ENCODE assay signal across 7 mouse cellular contexts in the genomic region with DNA sequence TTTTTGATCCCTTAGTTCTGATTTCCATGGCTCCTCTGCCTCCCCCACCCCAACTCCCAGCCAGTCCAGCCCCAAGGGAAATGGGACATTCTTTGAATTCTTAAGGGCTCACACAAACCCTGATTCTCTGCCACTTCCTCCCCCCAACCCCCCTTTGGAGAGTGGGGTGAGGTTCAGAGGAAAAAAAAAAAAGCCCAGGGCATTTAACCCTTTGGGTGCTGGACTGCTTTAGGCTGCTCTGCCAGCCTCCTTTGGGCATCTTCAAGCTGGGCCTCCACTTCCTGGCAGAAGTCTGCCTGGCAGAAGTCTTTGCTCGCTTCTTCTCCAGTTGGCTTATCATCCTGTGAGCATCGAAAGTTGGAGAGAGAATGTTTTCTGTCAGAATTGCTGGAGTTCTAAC. TPM values are rescaled to one million over a fixed set of nuclear protein-coding genes. Genes with fewer than 3 reads are reported as not detected.
A peak's percentile ranks its signal among the peaks of the same experiment; 100 is the strongest.
DNase-seq lines count a peak whose midpoint lies in the region; ATAC-seq and TF ChIP-seq lines count a peak whose summit lies in the region.

No protein-coding gene starts in this region.

- H3K4me2 ChIP-seq in kidney, postnatal 0 days (ENCODE audit: low read length), result peak overlapping the region; percentile 19; the same call in 1 of the 2 replicates
- no peak overlapping the region for H3K4me2 ChIP-seq in midbrain, embryonic 15.5 days

- WGBS in heart, embryonic 10.5 days, result 51% methylated on average over 2 of the region's 2 CpGs
- 44% methylated on average over 2 of the region's 2 CpGs for WGBS in kidney, postnatal 0 days
- WGBS in midbrain, embryonic 15.5 days, result 74% methylated on average over 2 of the region's 2 CpGs

- peaks cover 26% of the 10 kb centered on the region for H3K36me3 ChIP-seq in heart, embryonic 10.5 days
- H3K36me3 ChIP-seq in kidney, postnatal 0 days (ENCODE audit: insufficient read depth, low read length), result peaks cover 11% of the 10 kb centered on the region; the same call in 1 of the 2 replicates
- H3K36me3 ChIP-seq in midbrain, embryonic 15.5 days (replicated peaks), result peaks cover 14% of the 10 kb centered on the region

- peak overlapping the region; percentile 77 for H3K27ac ChIP-seq in heart, embryonic 10.5 days
- peak overlapping the region; percentile 77 for H3K27ac ChIP-seq in kidney, postnatal 0 days
- peak overlapping the region; percentile 39; the same call in 1 of the 2 replicates for H3K27ac ChIP-seq in midbrain, embryonic 15.5 days

- H3K4me1 ChIP-seq in heart, embryonic 10.5 days, result peaks cover 90% of the 10 kb centered on the region
- H3K4me1 ChIP-seq in kidney, postnatal 0 days (replicated peaks; ENCODE audit: insufficient read depth, low read length), result peaks cover 86% of the 10 kb centered on the region
- H3K4me1 ChIP-seq in midbrain, embryonic 15.5 days, result peaks cover 89% of the 10 kb centered on the region

- H3K9ac ChIP-seq in kidney, postnatal 0 days (ENCODE audit: low read depth, low read length), result no peak overlapping the region
- H3K9ac ChIP-seq in midbrain, embryonic 15.5 days, result no peak overlapping the region

- H3K27me3 ChIP-seq in heart, embryonic 10.5 days (ENCODE audit: insufficient read depth, poor library complexity, severe bottlenecking), result no peaks in the 10 kb centered on the region
- no peaks in the 10 kb centered on the region for H3K27me3 ChIP-seq in kidney, postnatal 0 days (ENCODE audit: insufficient read depth, low read length)
- H3K27me3 ChIP-seq in midbrain, embryonic 15.5 days (replicated peaks), result no peaks in the 10 kb centered on the region

- ATAC-seq in kidney, postnatal 0 days (replicated peaks; ENCODE audit: low FRiP score, low read depth), result no peak
- no peak for ATAC-seq in midbrain, embryonic 15.5 days (replicated peaks)

- peak; percentile 61 for DNase-seq in CD4-positive, CD25-positive, alpha-beta regulatory T cell, adult 2 months (ENCODE audit: low read depth, low spot score)
- peak; percentile 87 for DNase-seq in ES-CJ7 (ENCODE audit: low read depth, low spot score)
- no peak for DNase-seq in heart, embryonic 10.5 days (ENCODE audit: low spot score)
- peak; percentile 86 for DNase-seq in kidney, postnatal 0 days (ENCODE audit: low spot score)
- no peak for DNase-seq in testis, postnatal 14 days (ENCODE audit: low spot score)
- no peak for DNase-seq in urinary bladder, postnatal 25 days (ENCODE audit: low spot score)

- H3K4me3 ChIP-seq in heart, embryonic 10.5 days, result 0 out of 2 replicates have a peak overlapping the region, but pooled peaks have one; percentile 9
- H3K4me3 ChIP-seq in kidney, postnatal 0 days (replicated peaks; ENCODE audit: low read depth, low read length), result no peak overlapping the region
- no peak overlapping the region for H3K4me3 ChIP-seq in midbrain, embryonic 15.5 days

- no peak for TF ChIP-seq CTCF in kidney, postnatal 0 days (IDR thresholded peaks at IDR 0.05; ENCODE audit: low read depth)

- no peaks in the 10 kb centered on the region for H3K9me3 ChIP-seq in heart, embryonic 10.5 days
- H3K9me3 ChIP-seq in kidney, postnatal 0 days (replicated peaks; ENCODE audit: low read length), result no peaks in the 10 kb centered on the region
- H3K9me3 ChIP-seq in midbrain, embryonic 15.5 days, result no peaks in the 10 kb centered on the region

RNA-seq across cellular contexts. Expression of a gene that starts 9.3 kb away (rescaled TPM):
- polyA plus RNA-seq in heart, embryonic 10.5 days (2016; fragmentation: Nextera tagmentation; extraction: Ambion mirVana), result 50.8 and 65.1 TPM in 2 replicates
- 87.7 and 96.4 TPM in 2 replicates for polyA plus RNA-seq in kidney, postnatal 0 days (2015; fragmentation: Nextera tagmentation; extraction: Ambion mirVana)
- polyA plus RNA-seq in midbrain, embryonic 15.5 days (2015; fragmentation: Nextera tagmentation; extraction: Ambion mirVana), result 198 and 199 TPM in 2 replicates

RNA-seq across cellular contexts. Expression of a gene that starts 25.9 kb away (rescaled TPM):
- 387 and 414 TPM in 2 replicates for polyA plus RNA-seq in heart, embryonic 10.5 days (2016; fragmentation: Nextera tagmentation; extraction: Ambion mirVana)
- polyA plus RNA-seq in kidney, postnatal 0 days (2015; fragmentation: Nextera tagmentation; extraction: Ambion mirVana), result 716 and 863 TPM in 2 replicates
- polyA plus RNA-seq in midbrain, embryonic 15.5 days (2015; fragmentation: Nextera tagmentation; extraction: Ambion mirVana), result 259 and 277 TPM in 2 replicates

RNA-seq across cellular contexts. Expression of a gene that starts 32.4 kb away (rescaled TPM):
- 0.30 TPM in 1 of 2 replicates, not detected in the other for polyA plus RNA-seq in heart, embryonic 10.5 days (2016; fragmentation: Nextera tagmentation; extraction: Ambion mirVana)
- not detected in 2 replicates for polyA plus RNA-seq in kidney, postnatal 0 days (2015; fragmentation: Nextera tagmentation; extraction: Ambion mirVana)
- polyA plus RNA-seq in midbrain, embryonic 15.5 days (2015; fragmentation: Nextera tagmentation; extraction: Ambion mirVana), result 0.50 and 1.1 TPM in 2 replicates

RNA-seq across cellular contexts. Expression of a gene that starts 32.5 kb away (rescaled TPM):
- polyA plus RNA-seq in heart, embryonic 10.5 days (2016; fragmentation: Nextera tagmentation; extraction: Ambion mirVana), result 9.2 and 9.6 TPM in 2 replicates
- polyA plus RNA-seq in kidney, postnatal 0 days (2015; fragmentation: Nextera tagmentation; extraction: Ambion mirVana), result 5.1 and 5.6 TPM in 2 replicates
- polyA plus RNA-seq in midbrain, embryonic 15.5 days (2015; fragmentation: Nextera tagmentation; extraction: Ambion mirVana), result 33.3 and 33.8 TPM in 2 replicates

RNA-seq across cellular contexts. Expression of a gene that starts 41.7 kb away (rescaled TPM):
- 11.6 and 17.0 TPM in 2 replicates for polyA plus RNA-seq in heart, embryonic 10.5 days (2016; fragmentation: Nextera tagmentation; extraction: Ambion mirVana)
- polyA plus RNA-seq in kidney, postnatal 0 days (2015; fragmentation: Nextera tagmentation; extraction: Ambion mirVana), result 13.9 and 14.8 TPM in 2 replicates
- 16.2 and 17.6 TPM in 2 replicates for polyA plus RNA-seq in midbrain, embryonic 15.5 days (2015; fragmentation: Nextera tagmentation; extraction: Ambion mirVana)

Comparison
In these comparisons a context has a peak if more than half of its experiments do, and no peak if none do; other contexts are left out.
1. DNase-seq: peak in CD4-positive, CD25-positive, alpha-beta regulatory T cell, adult 2 months (single experiment), ES-CJ7 (single experiment) and kidney, postnatal 0 days (single experiment); none in heart, embryonic 10.5 days (single experiment), testis, postnatal 14 days (single experiment) and urinary bladder, postnatal 25 days (single experiment).
2. Peak in every context shown above with its lines, with median percentiles within 50 percentile points of each other: H3K27ac ChIP-seq.